Mouse (Mus musculus) common myeloid progenitor, adult 5-6 weeks (primary cell): ENCODE measurements around the gene Sntb2. TPM values are rescaled to one million over a fixed set of nuclear protein-coding genes. Genes with fewer than 3 reads are reported as not detected.

Source experiments
- ATAC-seq: replicated peaks from 2 replicates; pipeline ENCODE4 v1.8.0; 2016; ENCODE audit warnings: low read depth, mild to moderate bottlenecking, moderate TSS enrichment, inconsistent platforms; ENCODE audit not compliant: poor library complexity, severe bottlenecking
- total RNA-seq: library from RNA; stranded (forward); fragments of 200-1000, 187-1606 nt; gene quantifications from 2 replicates; pipeline ENCODE4 v1.2.3, GENCODE M21; 2017

The Sntb2 gene
- total RNA-seq, 1 experiment from 2014 or later = 1.9 TPM

- ATAC-seq = no peak
These were observed 6.2 kb upstream of the Sntb2 start for GRCm38 (mm10) chr8:106929155-106929913.

DNA sequence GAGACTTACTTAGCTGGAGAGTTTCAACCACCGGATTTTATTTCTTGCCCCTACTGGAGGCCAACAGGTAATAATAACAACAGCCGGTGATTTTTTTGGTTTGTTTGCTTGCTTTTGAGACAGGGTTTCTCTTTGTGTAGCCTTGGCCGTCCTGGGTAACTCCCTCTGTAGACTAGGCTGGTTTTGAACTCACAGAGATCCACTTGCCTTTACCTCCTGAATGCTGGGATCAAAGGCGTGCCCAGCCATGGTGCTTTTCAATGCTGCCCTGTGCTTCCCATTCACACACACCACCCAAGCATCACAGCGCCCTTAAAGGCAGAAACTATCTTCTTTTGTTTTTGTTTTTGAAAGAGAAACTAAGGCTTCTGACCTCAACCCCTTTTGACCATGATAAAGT is 5.6 kb upstream of the Sntb2 start:
- no peak for ATAC-seq

GRCm38 (mm10) chr8:106932376-106933065 is 3.0 kb upstream of the Sntb2 start:
- no peak for ATAC-seq

DNA sequence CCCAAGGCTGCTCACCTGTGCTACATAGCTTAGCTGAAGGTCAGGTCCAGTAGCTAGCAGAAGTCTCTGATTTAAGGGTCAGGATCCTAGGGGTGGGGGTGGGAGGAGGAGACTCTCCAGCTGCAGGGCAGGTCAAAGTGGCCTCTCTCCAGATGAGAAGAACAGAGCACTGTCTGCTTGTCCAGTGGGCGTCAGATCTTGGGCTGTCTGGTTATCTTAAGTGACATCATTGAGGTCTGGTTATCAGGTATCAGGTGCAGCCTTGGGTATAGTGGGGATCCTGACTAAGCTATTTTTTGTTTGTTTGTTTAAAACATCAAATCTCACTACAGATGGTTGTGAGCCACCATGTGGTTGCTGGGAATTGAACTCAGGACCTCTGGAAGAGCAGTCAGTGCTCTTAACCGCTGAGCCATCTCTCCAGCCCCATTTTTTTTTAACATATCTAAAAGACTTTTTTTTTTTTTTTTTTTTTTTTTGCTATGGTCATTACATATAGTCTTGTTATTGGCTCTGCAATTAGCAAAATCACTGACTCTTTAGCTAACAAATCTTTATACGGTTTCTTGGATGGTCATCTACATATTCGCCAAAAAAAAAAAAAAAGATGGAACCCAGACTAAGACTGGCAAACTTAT is 1.9 kb upstream of the Sntb2 start:
- ATAC-seq = no peak

- no peak for ATAC-seq
These were observed 1.1 kb upstream of the Sntb2 start for GRCm38 (mm10) chr8:106934226-106934977.

DNA sequence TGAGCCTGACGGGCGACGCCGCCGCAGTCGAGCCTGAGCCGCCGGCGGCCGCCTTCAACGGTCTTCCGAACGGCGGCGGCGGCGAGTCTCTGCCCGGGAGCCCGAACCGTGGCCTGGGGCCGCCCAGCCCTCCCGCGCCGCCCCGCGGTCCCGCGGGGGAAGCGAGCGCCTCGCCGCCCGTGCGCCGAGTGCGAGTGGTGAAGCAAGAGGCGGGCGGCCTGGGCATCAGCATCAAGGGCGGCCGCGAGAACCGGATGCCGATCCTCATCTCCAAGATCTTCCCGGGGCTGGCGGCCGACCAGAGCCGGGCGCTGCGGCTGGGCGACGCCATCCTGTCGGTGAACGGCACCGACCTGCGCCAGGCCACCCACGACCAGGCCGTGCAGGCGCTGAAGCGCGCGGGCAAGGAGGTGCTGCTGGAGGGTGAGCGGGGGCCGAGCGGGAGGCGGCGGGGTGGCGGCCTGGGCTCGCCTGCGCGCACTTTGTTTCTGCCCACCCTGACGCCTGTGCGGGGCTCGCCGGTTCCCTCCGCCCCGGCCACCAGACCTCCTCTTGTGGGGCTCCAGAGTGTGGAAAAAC is 438 bp downstream of the Sntb2 start:
- peak; percentile 21 for ATAC-seq

GRCm38 (mm10) chr8:106936478-106937051 is 1.0 kb downstream of the Sntb2 start:
- ATAC-seq = peak; percentile 47

- no peak for ATAC-seq
These were observed 1.7 kb downstream of the Sntb2 start for GRCm38 (mm10) chr8:106937081-106937800.

- no peak for ATAC-seq
These were observed 6.3 kb downstream of the Sntb2 start for GRCm38 (mm10) chr8:106941806-106942205.

- ATAC-seq = no peak
These were observed 8.4 kb downstream of the Sntb2 start for GRCm38 (mm10) chr8:106943874-106944418.

- ATAC-seq = no peak
These were observed 9.2 kb downstream of the Sntb2 start for GRCm38 (mm10) chr8:106944756-106945155.

DNA sequence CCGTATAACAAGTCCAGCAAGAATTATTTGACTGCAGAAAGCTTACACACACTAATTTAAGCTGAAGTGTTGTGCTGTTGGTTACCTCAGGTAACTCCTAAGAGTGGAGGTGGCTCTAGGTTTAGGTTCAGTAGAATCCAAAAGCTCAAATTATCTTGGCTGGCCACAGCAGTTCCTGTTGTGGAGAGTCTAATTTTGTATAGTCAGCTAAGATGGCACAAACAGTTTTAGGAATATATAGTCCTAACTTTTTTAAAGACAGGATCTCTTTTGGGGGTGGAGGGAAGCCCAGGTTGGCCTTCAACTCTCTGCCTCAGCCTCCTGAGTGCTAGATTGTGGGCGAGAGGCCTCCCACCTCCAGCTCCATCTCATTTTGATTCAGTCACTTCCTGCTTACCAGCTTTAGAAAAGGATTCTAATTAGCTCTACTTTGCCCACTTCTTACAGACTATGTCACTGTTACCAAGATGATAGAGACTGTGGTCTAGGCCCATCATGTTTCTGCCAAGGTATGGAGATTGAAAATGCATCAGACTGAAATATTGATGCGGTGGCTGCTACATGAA is 13.2 kb downstream of the Sntb2 start:
- no peak for ATAC-seq

DNA sequence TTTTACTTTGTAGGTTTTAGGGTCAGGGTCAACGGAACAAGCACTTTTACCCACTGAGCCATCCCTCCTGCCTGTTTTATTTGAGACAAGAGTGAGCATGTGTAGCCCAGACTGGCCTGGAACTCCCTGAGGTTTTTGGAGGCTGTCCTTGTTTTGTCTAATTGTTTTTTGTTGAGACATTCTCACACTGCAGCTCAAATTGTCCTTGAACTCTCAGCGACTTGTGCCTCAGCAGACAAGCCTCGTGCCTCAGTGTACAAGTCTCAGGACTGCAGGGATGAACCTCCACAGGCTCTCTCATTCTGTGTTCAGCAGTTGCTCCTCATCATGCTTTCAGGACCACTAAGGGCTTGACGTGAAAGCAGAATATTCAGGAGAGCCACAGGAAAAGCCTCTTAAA is 16.2 kb downstream of the Sntb2 start:
- ATAC-seq = no peak

DNA sequence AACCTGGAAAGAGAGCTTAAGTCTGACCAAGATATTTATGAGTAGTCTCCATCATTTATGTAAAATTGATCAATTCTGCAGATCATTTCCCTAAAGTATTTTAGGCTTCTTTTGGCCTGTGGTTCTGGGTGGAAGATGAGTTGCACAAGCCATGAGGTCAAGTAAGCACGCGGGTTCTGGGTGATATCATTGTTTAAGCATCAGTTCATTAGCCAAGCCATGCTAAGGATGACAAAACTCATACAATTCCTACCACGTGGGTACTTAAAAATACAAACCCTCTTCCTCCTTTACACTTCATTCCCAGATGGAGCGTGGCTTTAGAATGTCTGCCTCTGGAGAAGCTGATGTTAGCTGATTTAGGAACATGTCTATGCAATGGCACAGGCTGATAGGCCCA is 18.0 kb downstream of the Sntb2 start:
- no peak for ATAC-seq

DNA sequence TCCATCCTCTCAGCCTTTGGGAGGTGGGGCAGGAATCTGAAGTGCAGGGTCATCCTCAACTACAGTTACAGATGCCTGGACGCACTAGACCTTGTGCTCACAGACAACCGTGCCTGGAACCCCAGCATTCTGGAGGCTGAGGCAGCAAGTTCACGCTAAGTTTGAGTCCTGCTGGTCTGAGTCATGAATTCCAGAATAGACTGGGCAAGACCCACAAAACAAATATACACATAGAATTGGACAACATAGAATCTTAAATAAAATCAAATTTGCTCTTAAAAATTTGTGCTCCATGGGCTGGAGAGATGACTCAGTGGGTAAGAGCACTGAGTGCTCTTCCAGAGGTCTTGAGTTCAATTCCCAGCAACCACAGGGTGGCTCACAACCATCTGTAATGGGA is 21.5 kb downstream of the Sntb2 start:
- ATAC-seq = no peak

- ATAC-seq = no peak
These were observed 22.7 kb downstream of the Sntb2 start for GRCm38 (mm10) chr8:106958212-106958611.

DNA sequence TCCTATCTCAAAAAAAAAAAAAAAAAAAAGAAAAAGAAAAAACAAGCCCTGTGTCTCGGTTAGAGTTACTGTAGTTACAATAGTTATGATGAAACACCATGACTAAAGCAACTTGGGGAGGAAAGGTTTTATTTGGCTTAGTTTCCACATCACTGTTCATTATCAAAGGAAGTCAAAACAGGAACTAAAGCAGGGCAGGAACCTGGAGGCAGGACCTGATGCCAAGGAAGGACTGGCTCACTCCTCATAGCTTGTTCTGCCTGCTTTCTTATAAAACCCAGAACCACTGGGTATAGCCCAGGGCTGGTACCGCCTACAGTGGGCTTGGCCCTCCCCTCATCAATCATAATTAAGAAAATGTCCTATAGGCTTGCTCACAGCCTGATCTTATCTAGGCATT is 24.1 kb downstream of the Sntb2 start:
- ATAC-seq = peak; percentile 58; the same call in 1 of the 2 replicates

- no peak for ATAC-seq
These were observed 26.8 kb downstream of the Sntb2 start for GRCm38 (mm10) chr8:106962322-106962721.

- no peak for ATAC-seq
These were observed 27.8 kb downstream of the Sntb2 start for GRCm38 (mm10) chr8:106963365-106963764.
